Comparison of ENCODE assay signal across 1 mouse cellular context in the genomic region with DNA sequence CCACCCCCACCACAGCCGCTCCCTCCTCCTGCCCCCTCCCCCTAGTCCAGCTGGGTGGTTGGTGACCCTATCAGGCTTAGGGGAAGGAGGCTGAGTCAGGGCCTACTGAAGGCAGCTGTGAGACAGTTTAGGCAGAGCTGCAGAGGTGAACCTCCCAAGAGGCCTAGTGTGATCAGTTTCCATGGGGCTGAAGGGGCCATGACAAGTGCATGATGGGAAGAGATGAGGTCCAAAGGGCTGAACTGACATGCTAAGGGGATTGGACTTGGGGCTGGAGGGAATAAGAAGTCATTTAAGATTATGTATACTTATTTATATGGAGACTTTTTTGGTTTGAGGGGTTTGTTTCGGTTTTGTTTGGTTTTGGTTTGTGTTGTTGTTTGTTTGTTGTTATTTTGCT.
TF ChIP-seq lines count a peak whose summit lies in the region.

No protein-coding gene starts in this region.

TF ChIP-seq in CH12.LX, 34 proteins besides CTCF, POLR2A, EP300 and RAD21:
- no peak for TF ChIP-seq ETS1 (conservative IDR thresholded peaks at IDR 0.05; ENCODE audit: low read depth, low read length)
